26 mouse cellular contexts compared by ENCODE assay signal in genomic region chr11:102586445-102587130, GRCm38 (mm10). TPM values are rescaled to one million over a fixed set of nuclear protein-coding genes. Genes with fewer than 3 reads are reported as not detected.
DNase-seq lines count a peak whose midpoint lies in the region; ATAC-seq and TF ChIP-seq lines count a peak whose summit lies in the region.
"Had no signal": no experiment of that assay in that cellular context is flagged by ENCODE, and none has a peak within 500 bp of the region (broad histone marks: within the 10 kb centered on the region; RNA-seq: fewer than 3 reads in every experiment).

No protein-coding gene starts in this region.

- H3K4me2 ChIP-seq in heart, postnatal 0 days (ENCODE audit: low read depth, low read length): no peak overlapping the region
- H3K4me2 ChIP-seq in lung, embryonic 14.5 days: no peak overlapping the region
- H3K4me2 ChIP-seq in stomach, postnatal 0 days (replicated peaks; ENCODE audit: low read depth): no peak overlapping the region
- H3K4me2 ChIP-seq: forebrain, embryonic 13.5 days; heart, embryonic 15.5 days; hindbrain, embryonic 15.5 days; neural tube, embryonic 12.5 days had no signal

- TF ChIP-seq CTCF in heart, postnatal 0 days (IDR thresholded peaks at IDR 0.05; ENCODE audit: low read depth): peak; percentile 12; the same call in 1 of the 2 replicates
- TF ChIP-seq CTCF in lung, embryonic 14.5 days (IDR thresholded peaks at IDR 0.05; ENCODE audit: low read depth): peak; percentile 38
- peak; percentile 39 for TF ChIP-seq CTCF in stomach, postnatal 0 days (IDR thresholded peaks at IDR 0.05; ENCODE audit: low read depth)

- H3K27me3 ChIP-seq in heart, postnatal 0 days (ENCODE audit: control insufficient read depth, insufficient read depth, low read length): no peaks in the 10 kb centered on the region
- no peaks in the 10 kb centered on the region for H3K27me3 ChIP-seq in lung, embryonic 14.5 days (ENCODE audit: insufficient read depth, low read length)
- no peaks in the 10 kb centered on the region for H3K27me3 ChIP-seq in stomach, postnatal 0 days (ENCODE audit: control insufficient read depth, insufficient read depth, low read length)
- H3K27me3 ChIP-seq: forebrain, embryonic 13.5 days; heart, embryonic 15.5 days; hindbrain, embryonic 15.5 days; neural tube, embryonic 12.5 days had no signal

- no peak overlapping the region for H3K27ac ChIP-seq in heart, postnatal 0 days (ENCODE audit: low read depth)
- no peak overlapping the region for H3K27ac ChIP-seq in lung, embryonic 14.5 days (ENCODE audit: low read depth)
- no peak overlapping the region for H3K27ac ChIP-seq in stomach, postnatal 0 days (replicated peaks)
- H3K27ac ChIP-seq: forebrain, embryonic 13.5 days; heart, embryonic 15.5 days; hindbrain, embryonic 15.5 days; left cerebral cortex, adult 2 months; neural tube, embryonic 12.5 days had no signal

- no peak for DNase-seq in heart, postnatal 0 days (ENCODE audit: low spot score)
- DNase-seq in heart, adult 8-10 months (ENCODE audit: low spot score): no peak
- DNase-seq in lung, embryonic 14.5 days: no peak
- DNase-seq in lung, adult 18-20 months: no peak
- peak; percentile 78 for DNase-seq in ES-CJ7 (ENCODE audit: low read depth, low spot score)
- no peak for DNase-seq in stomach, postnatal 0 days (ENCODE audit: low spot score)
- no peak for DNase-seq in cerebellum, adult 18-20 months
- DNase-seq: adrenal gland, postnatal 10 days; cerebellum, adult 2 months; cerebellum, postnatal 36 days; gastrocnemius, postnatal 25 days; heart, adult 18-20 months; heart, postnatal 4 days; kidney, adult 9 months; kidney, postnatal 36 days; lung, postnatal 36 days; midbrain, embryonic 14.5 days; thymus, postnatal 25 days had no signal

- H3K9ac ChIP-seq in heart, postnatal 0 days (replicated peaks; ENCODE audit: low read depth, low read length): no peak overlapping the region
- no peak overlapping the region for H3K9ac ChIP-seq in lung, embryonic 14.5 days
- no peak overlapping the region for H3K9ac ChIP-seq in stomach, postnatal 0 days (ENCODE audit: low read length)
- H3K9ac ChIP-seq: forebrain, embryonic 13.5 days; heart, embryonic 15.5 days; hindbrain, embryonic 15.5 days; neural tube, embryonic 12.5 days had no signal

- H3K36me3 ChIP-seq in heart, postnatal 0 days (replicated peaks; ENCODE audit: control insufficient read depth, insufficient read depth, low read length): no peaks in the 10 kb centered on the region
- H3K36me3 ChIP-seq in lung, embryonic 14.5 days (ENCODE audit: insufficient read depth): no peaks in the 10 kb centered on the region
- no peaks in the 10 kb centered on the region for H3K36me3 ChIP-seq in stomach, postnatal 0 days (ENCODE audit: control insufficient read depth, insufficient read depth, low read length)
- H3K36me3 ChIP-seq: heart, embryonic 15.5 days; hindbrain, embryonic 15.5 days; neural tube, embryonic 12.5 days had no signal

- 91% methylated on average over 4 of the region's 4 CpGs for WGBS in heart, postnatal 0 days
- WGBS in lung, embryonic 14.5 days: 88% methylated on average over 4 of the region's 4 CpGs
- WGBS in stomach, postnatal 0 days: 95% methylated on average over 4 of the region's 4 CpGs

- no peak overlapping the region for H3K4me3 ChIP-seq in heart, postnatal 0 days (ENCODE audit: low read depth, low read length)
- H3K4me3 ChIP-seq in lung, embryonic 14.5 days (ENCODE audit: low read depth, low read length): no peak overlapping the region
- H3K4me3 ChIP-seq in stomach, postnatal 0 days (ENCODE audit: low read depth, low read length): no peak overlapping the region
- H3K4me3 ChIP-seq: forebrain, embryonic 13.5 days; heart, embryonic 15.5 days; hindbrain, embryonic 15.5 days; left cerebral cortex, adult 2 months; megakaryocyte, embryonic 14.5 days; neural tube, embryonic 12.5 days had no signal

- no peaks in the 10 kb centered on the region for H3K9me3 ChIP-seq in heart, postnatal 0 days (replicated peaks; ENCODE audit: control insufficient read depth, low read length)
- no peaks in the 10 kb centered on the region for H3K9me3 ChIP-seq in lung, embryonic 14.5 days (ENCODE audit: low read depth, low read length)
- H3K9me3 ChIP-seq in stomach, postnatal 0 days (ENCODE audit: control insufficient read depth, low read length): no peaks in the 10 kb centered on the region
- H3K9me3 ChIP-seq: heart, embryonic 15.5 days; hindbrain, embryonic 15.5 days; neural tube, embryonic 12.5 days had no signal

- ATAC-seq in heart, postnatal 0 days (ENCODE audit: insufficient read depth, low read depth): no peak
- no peak for ATAC-seq in lung, embryonic 14.5 days (ENCODE audit: insufficient read depth)
- ATAC-seq in stomach, postnatal 0 days (ENCODE audit: low FRiP score, low TSS enrichment): no peak
- ATAC-seq: activated CD4-positive, CD25-positive, alpha-beta regulatory T cell, adult 4 months; forebrain, embryonic 13.5 days had no signal

- TF ChIP-seq EP300 in heart, postnatal 0 days (IDR thresholded peaks at IDR 0.05; ENCODE audit: low read depth): no peak
- TF ChIP-seq EP300 in stomach, postnatal 0 days (optimal IDR thresholded peaks at IDR 0.05): no peak

- peaks cover 10% of the 10 kb centered on the region for H3K4me1 ChIP-seq in heart, postnatal 0 days (ENCODE audit: control insufficient read depth, insufficient read depth)
- peaks cover 12% of the 10 kb centered on the region for H3K4me1 ChIP-seq in lung, embryonic 14.5 days (ENCODE audit: insufficient read depth)
- H3K4me1 ChIP-seq in stomach, postnatal 0 days (replicated peaks; ENCODE audit: control insufficient read depth, insufficient read depth): peaks cover 1% of the 10 kb centered on the region
- H3K4me1 ChIP-seq: megakaryocyte, embryonic 14.5 days had no signal

RNA-seq across cellular contexts. Expression of gene Gm11627, which starts 7.3 kb away (rescaled TPM):
- total RNA-seq in heart, postnatal 0 days (2014; rRNA removed; ENCODE audit: low replicate concordance): 7.9 TPM in 1 of 2 replicates, not detected in the other
- 9.2 and 12.0 TPM in 2 replicates for polyA plus RNA-seq in heart, postnatal 0 days (2015; fragmentation: Nextera tagmentation; extraction: Ambion mirVana)
- total RNA-seq in heart, adult 8-10 months (2022): under 1 TPM in 3 of 4 experiments, not detected in 1; 0.34 to 0.65 (median 0.60) TPM
- polyA plus RNA-seq in lung, embryonic 14.5 days (2014; fragmentation: Nextera tagmentation; extraction: Ambion mirVana): 14.3 and 15.3 TPM in 2 replicates
- 20.1 and 22.4 TPM in 2 replicates for polyA plus RNA-seq in stomach, postnatal 0 days (2015; fragmentation: Nextera tagmentation; extraction: Ambion mirVana)
- polyA plus RNA-seq: activated CD4-positive, CD25-positive, alpha-beta regulatory T cell, adult 4 months; spleen, adult 2 months had no signal

RNA-seq across cellular contexts. Expression of gene Fzd2, which starts 17.6 kb away (rescaled TPM):
- total RNA-seq in heart, postnatal 0 days (2014; rRNA removed; ENCODE audit: low replicate concordance): 38.1 and 47.1 TPM in 2 replicates
- polyA plus RNA-seq in heart, postnatal 0 days (2015; fragmentation: Nextera tagmentation; extraction: Ambion mirVana): 6.5 and 7.0 TPM in 2 replicates
- 1 to 10 TPM; 1.5 to 2.5 (median 2.2) TPM for total RNA-seq in heart, adult 8-10 months (2022)
- 40.0 and 42.9 TPM in 2 replicates for polyA plus RNA-seq in lung, embryonic 14.5 days (2014; fragmentation: Nextera tagmentation; extraction: Ambion mirVana)
- 10.2 and 11.8 TPM in 2 replicates for polyA plus RNA-seq in stomach, postnatal 0 days (2015; fragmentation: Nextera tagmentation; extraction: Ambion mirVana)
- polyA plus RNA-seq: activated CD4-positive, CD25-positive, alpha-beta regulatory T cell, adult 4 months had no signal

RNA-seq across cellular contexts. Expression of gene Gpatch8, which starts 30.4 kb away (rescaled TPM):
- total RNA-seq in heart, postnatal 0 days (2014; rRNA removed; ENCODE audit: low replicate concordance): 13.5 and 40.8 TPM in 2 replicates
- polyA plus RNA-seq in heart, postnatal 0 days (2015; fragmentation: Nextera tagmentation; extraction: Ambion mirVana): 23.2 and 25.8 TPM in 2 replicates
- total RNA-seq in heart, adult 8-10 months (2022): 10 to 100 TPM; 16.4 to 22.3 (median 17.8) TPM
- 47.0 and 49.4 TPM in 2 replicates for polyA plus RNA-seq in lung, embryonic 14.5 days (2014; fragmentation: Nextera tagmentation; extraction: Ambion mirVana)
- polyA plus RNA-seq in stomach, postnatal 0 days (2015; fragmentation: Nextera tagmentation; extraction: Ambion mirVana): 16.7 and 16.8 TPM in 2 replicates
